Mouse (Mus musculus) monocyte, adult 5-6 weeks (primary cell): Measurements from ENCODE around the gene Cpsf4l. TPM values are rescaled to one million over a fixed set of nuclear protein-coding genes. Genes with fewer than 3 reads are reported as not detected.

Experiments
- ATAC-seq: fragments of 153-309, 156-312 bp; replicated peaks from 2 replicates; pipeline ENCODE4 v1.8.0; 2017; ENCODE audit warnings: mild to moderate bottlenecking; ENCODE audit not compliant: low TSS enrichment, insufficient number of reproducible peaks, severe bottlenecking, poor library complexity, low FRiP score
- total RNA-seq: library from RNA; stranded (forward); fragments of 200-1000, 200-491, 200-594 nt; gene quantifications from 3 replicates; pipeline ENCODE4 v1.2.3, GENCODE M21; 2017

Cpsf4l gene
- total RNA-seq, 1 experiment from 2014 or later, result not detected

GRCm38 (mm10) chr11:113652516-113652915 is 57.3 kb downstream of the Cpsf4l start:
- no peak for ATAC-seq

GRCm38 (mm10) chr11:113651907-113652273 is 57.9 kb downstream of the Cpsf4l start:
- ATAC-seq, result no peak

- no peak for ATAC-seq
These were observed 58.5 kb downstream of the Cpsf4l start for GRCm38 (mm10) chr11:113651206-113651906.

GRCm38 (mm10) chr11:113649353-113650210 is 60.2 kb downstream of the Cpsf4l start, which contains the start of gene Slc39a11:
Gene Slc39a11 (minus strand): TSS chr11:113650079.
- ATAC-seq, result no peak; the same call in 1 of the 2 replicates

GRCm38 (mm10) chr11:113648690-113649352 is 61.0 kb downstream of the Cpsf4l start, which contains the start of gene Cog1:
Gene Cog1 (plus strand): TSS chr11:113649169.
- no peak for ATAC-seq

Other genes with a start within 250 kb of the Cpsf4l start
- gene Sstr2, start 90.7 kb downstream of the Cpsf4l start, total RNA-seq, result 0.29 TPM in 1 of 3 replicates, not detected in the others
- 15.0 to 35.6 TPM (median 20.2 TPM) in 3 replicates for gene Cog1, start 60.8 kb downstream of the Cpsf4l start, total RNA-seq
- gene Slc39a11, start 59.9 kb downstream of the Cpsf4l start, total RNA-seq, result 7.1 to 9.8 TPM (median 8.9 TPM) in 3 replicates
- 17.2 to 28.1 TPM (median 27.7 TPM) in 3 replicates for gene Fam104a, start 25.9 kb downstream of the Cpsf4l start, total RNA-seq
- 5.9 to 15.9 TPM (median 13.4 TPM) in 3 replicates for gene D11Wsu47e, start 25.6 kb downstream of the Cpsf4l start, total RNA-seq
- 12.2 to 24.2 TPM (median 16.6 TPM) in 3 replicates for gene Cdc42ep4, start 41.9 kb upstream of the Cpsf4l start, total RNA-seq